ENCODE assay signal across 21 mouse cellular contexts in genomic region chr5:137915550-137915949, GRCm38 (mm10). TPM values are rescaled to one million over a fixed set of nuclear protein-coding genes. Genes with fewer than 3 reads are reported as not detected.
A peak's percentile ranks its signal among the peaks of the same experiment; 100 is the strongest.
DNase-seq lines count a peak whose midpoint lies in the region; ATAC-seq lines count a peak whose summit lies in the region.
"Had no signal": no experiment of that assay in that cellular context is flagged by ENCODE, and none has a peak within 500 bp of the region (broad histone marks: within the 10 kb centered on the region; RNA-seq: fewer than 3 reads in every experiment).

No protein-coding gene starts in this region.

- H3K36me3 ChIP-seq in kidney, embryonic 15.5 days: no peaks in the 10 kb centered on the region
- H3K36me3 ChIP-seq: heart, embryonic 12.5 days; limb, embryonic 10.5 days; liver, embryonic 15.5 days; neural tube, embryonic 12.5 days had no signal

- ATAC-seq in kidney, embryonic 15.5 days (replicated peaks; ENCODE audit: low FRiP score): no peak

- H3K4me2 ChIP-seq in kidney, embryonic 15.5 days: no peak overlapping the region
- H3K4me2 ChIP-seq: heart, embryonic 12.5 days; liver, embryonic 15.5 days; neural tube, embryonic 12.5 days had no signal

- H3K27me3 ChIP-seq in kidney, embryonic 15.5 days: 0 out of 2 replicates have a peak, but pooled peaks cover 1% of the 10 kb centered on the region
- H3K27me3 ChIP-seq: heart, embryonic 12.5 days; liver, embryonic 15.5 days; megakaryocyte, embryonic 14.5 days; neural tube, embryonic 12.5 days had no signal

- DNase-seq in kidney, adult 11 months: peak; percentile 84
- peak; percentile 73 for DNase-seq in brain, adult 2 months (ENCODE audit: low read depth, low spot score)
- peak; percentile 88 for DNase-seq in cerebellum, adult 9-10 months
- DNase-seq in kidney, postnatal 10 days: peak; percentile 43
- no peak for DNase-seq in gastrocnemius, postnatal 25 days
- DNase-seq in layer of hippocampus, adult 8-10 months (ENCODE audit: low spot score in 2 of 2): no peak
- no peak for DNase-seq in spleen, postnatal 10 days (ENCODE audit: low spot score in 2 of 2)
- DNase-seq: embryo, embryonic 11 days; gastrocnemius, postnatal 10 days; thymus, adult 18-20 months had no signal

- no peak overlapping the region for H3K4me3 ChIP-seq in kidney, embryonic 15.5 days (replicated peaks)
- H3K4me3 ChIP-seq: heart, embryonic 12.5 days; limb, embryonic 10.5 days; liver, embryonic 15.5 days; megakaryocyte, embryonic 14.5 days; neural tube, embryonic 12.5 days had no signal

- H3K27ac ChIP-seq in kidney, embryonic 15.5 days: no peak overlapping the region
- H3K27ac ChIP-seq: limb, embryonic 10.5 days; liver, embryonic 15.5 days; neural tube, embryonic 12.5 days had no signal

- no peaks in the 10 kb centered on the region for H3K9me3 ChIP-seq in kidney, embryonic 15.5 days (replicated peaks)
- H3K9me3 ChIP-seq: heart, embryonic 12.5 days; limb, embryonic 10.5 days; liver, embryonic 15.5 days; megakaryocyte, embryonic 14.5 days; neural tube, embryonic 12.5 days had no signal

- WGBS in kidney, embryonic 15.5 days: 72% methylated on average over 6 of the region's 6 CpGs

- H3K9ac ChIP-seq in kidney, embryonic 15.5 days: no peak overlapping the region
- H3K9ac ChIP-seq: heart, embryonic 12.5 days; liver, embryonic 15.5 days; neural tube, embryonic 12.5 days had no signal

- H3K4me1 ChIP-seq in kidney, embryonic 15.5 days: no peaks in the 10 kb centered on the region
- H3K4me1 ChIP-seq: heart, embryonic 12.5 days; limb, embryonic 10.5 days; liver, embryonic 15.5 days; megakaryocyte, embryonic 14.5 days; neural tube, embryonic 12.5 days had no signal

RNA-seq across cellular contexts. Expression of gene Cyp3a13, which starts 5.9 kb away (rescaled TPM):
- polyA plus RNA-seq in kidney, embryonic 15.5 days (2015; fragmentation: Nextera tagmentation; extraction: Ambion mirVana): 0.06 and 0.10 TPM in 2 replicates
- under 1 TPM in 1 of 2 experiments, not detected in 1; 0.08 TPM for total RNA-seq in gastrocnemius, postnatal 25 days (2021)
- under 1 TPM; 0.14 to 0.49 (median 0.31) TPM for total RNA-seq in layer of hippocampus, adult 8-10 months (2022)
- total RNA-seq: gastrocnemius, postnatal 10 days; hematopoietic stem cell, adult 5-6 weeks had no signal
- polyA plus RNA-seq: brain, embryonic 14.5 days; limb, embryonic 10.5 days; neural tube, embryonic 12.5 days had no signal

RNA-seq across cellular contexts. Expression of gene Pilrb2, which starts 43.9 kb away (rescaled TPM):
- 0.54 and 1.1 TPM in 2 replicates for polyA plus RNA-seq in kidney, embryonic 15.5 days (2015; fragmentation: Nextera tagmentation; extraction: Ambion mirVana)
- under 1 TPM; 0.28 to 0.54 TPM for total RNA-seq in gastrocnemius, postnatal 25 days (2021)
- under 1 TPM in 1 of 4 experiments, not detected in 3; 0.27 TPM for total RNA-seq in layer of hippocampus, adult 8-10 months (2022)
- total RNA-seq: ES-E14; layer of hippocampus, adult 18-20 months had no signal
- polyA plus RNA-seq: limb, embryonic 10.5 days; neural tube, embryonic 12.5 days had no signal

RNA-seq across cellular contexts. Expression of gene Gjc3, which starts 47.3 kb away (rescaled TPM):
- polyA plus RNA-seq in kidney, embryonic 15.5 days (2015; fragmentation: Nextera tagmentation; extraction: Ambion mirVana): 0.05 TPM in 1 of 2 replicates, not detected in the other
- 1 to 10 TPM; 1.2 to 1.6 TPM for total RNA-seq in gastrocnemius, postnatal 25 days (2021)
- 10 to 100 TPM; 21.7 to 35.9 (median 28.1) TPM for total RNA-seq in layer of hippocampus, adult 8-10 months (2022)
- total RNA-seq: hematopoietic stem cell, adult 5-6 weeks had no signal
- polyA plus RNA-seq: liver, embryonic 15.5 days had no signal

RNA-seq across cellular contexts. Expression of gene Pilrb1, which starts 57.6 kb away (rescaled TPM):
- polyA plus RNA-seq in kidney, embryonic 15.5 days (2015; fragmentation: Nextera tagmentation; extraction: Ambion mirVana): 0.33 and 0.66 TPM in 2 replicates
- total RNA-seq in gastrocnemius, postnatal 25 days (2021): under 1 TPM in 1 of 2 experiments, not detected in 1; 0.88 TPM
- under 1 TPM in 2 of 4 experiments, not detected in 2; 0.57 to 0.58 TPM for total RNA-seq in layer of hippocampus, adult 8-10 months (2022)
- total RNA-seq: ES-E14; layer of hippocampus, adult 18-20 months; left cerebral cortex, adult 18-20 months had no signal
- polyA plus RNA-seq: brain, embryonic 14.5 days; limb, embryonic 10.5 days; neural tube, embryonic 12.5 days had no signal

Comparison
In these comparisons a context has a peak if more than half of its experiments do, and no peak if none do; other contexts are left out.
1. DNase-seq: peak in kidney, adult 11 months (single experiment), brain, adult 2 months (single experiment), cerebellum, adult 9-10 months (single experiment) and kidney, postnatal 10 days (single experiment); none in gastrocnemius, postnatal 25 days (single experiment), layer of hippocampus, adult 8-10 months (0 of 2) and spleen, postnatal 10 days (0 of 2).
2. RNA of gene Gjc3, which starts 47.3 kb away (total RNA-seq): 21.7 to 35.9 TPM in layer of hippocampus, adult 8-10 months; 1.2 to 1.6 TPM in gastrocnemius, postnatal 25 days; every median in the first group is over 4 times any median in the second.